Mouse (Mus musculus): Measurements from ENCODE around the gene Zfp428. TPM values are rescaled to one million over a fixed set of nuclear protein-coding genes. Genes with fewer than 3 reads are reported as not detected.
A peak's percentile ranks its signal among the peaks of the same experiment; 100 is the strongest.
"Not testable (repeated sequence)": the region's sequence is repeated elsewhere in the genome, so short reads cannot be mapped to it uniquely, and the experiment has no call there.

Gene Zfp428
- polyA plus RNA-seq, 1 experiment from 2014 or later: 201 TPM

DNA sequence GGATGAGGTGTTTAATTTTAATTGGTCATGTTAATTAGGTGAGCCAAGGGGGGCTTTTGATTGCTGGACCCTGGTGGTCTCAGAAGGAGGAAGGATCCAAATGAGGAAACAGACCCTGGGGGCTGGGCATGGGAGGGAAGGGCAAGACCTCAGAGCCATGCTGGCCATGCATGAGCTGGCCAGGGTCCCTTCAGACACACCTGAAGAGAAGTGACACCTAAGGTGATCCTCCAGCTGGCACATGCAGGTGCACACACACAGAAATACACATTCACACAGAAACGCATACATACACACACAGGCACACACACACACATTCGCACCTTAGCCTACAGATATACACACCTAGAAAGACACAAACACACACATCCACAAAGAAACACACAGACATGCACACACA is 27.1 kb upstream of the Zfp428 start:
- peak overlapping the region; percentile 76 for H3K4me2 ChIP-seq (replicated peaks)
- 0 out of 2 replicates have a peak overlapping the region, but pooled peaks have one; percentile 14 for H3K27ac ChIP-seq
- H3K9me3 ChIP-seq (ENCODE audit: control insufficient read depth, low read length): no peaks in the 10 kb centered on the region
- 0 out of 2 replicates have a peak overlapping the region, but pooled peaks have one; percentile 84 for H3K4me3 ChIP-seq (replicated peaks; ENCODE audit: low read length)
- DNase-seq (ENCODE audit: low spot score) (no peak), ATAC-seq (ENCODE audit: low FRiP score) (no peak)
- no peaks in the 10 kb centered on the region for H3K27me3 ChIP-seq (ENCODE audit: control insufficient read depth, insufficient read depth, low read length)
- no peak overlapping the region for H3K9ac ChIP-seq
- no peaks in the 10 kb centered on the region for H3K36me3 ChIP-seq (replicated peaks; ENCODE audit: control insufficient read depth, insufficient read depth)
- WGBS: 95% methylated on average over 2 of the region's 2 CpGs
- H3K4me1 ChIP-seq (replicated peaks; ENCODE audit: control insufficient read depth, insufficient read depth, low read length): peaks cover 35% of the 10 kb centered on the region

DNA sequence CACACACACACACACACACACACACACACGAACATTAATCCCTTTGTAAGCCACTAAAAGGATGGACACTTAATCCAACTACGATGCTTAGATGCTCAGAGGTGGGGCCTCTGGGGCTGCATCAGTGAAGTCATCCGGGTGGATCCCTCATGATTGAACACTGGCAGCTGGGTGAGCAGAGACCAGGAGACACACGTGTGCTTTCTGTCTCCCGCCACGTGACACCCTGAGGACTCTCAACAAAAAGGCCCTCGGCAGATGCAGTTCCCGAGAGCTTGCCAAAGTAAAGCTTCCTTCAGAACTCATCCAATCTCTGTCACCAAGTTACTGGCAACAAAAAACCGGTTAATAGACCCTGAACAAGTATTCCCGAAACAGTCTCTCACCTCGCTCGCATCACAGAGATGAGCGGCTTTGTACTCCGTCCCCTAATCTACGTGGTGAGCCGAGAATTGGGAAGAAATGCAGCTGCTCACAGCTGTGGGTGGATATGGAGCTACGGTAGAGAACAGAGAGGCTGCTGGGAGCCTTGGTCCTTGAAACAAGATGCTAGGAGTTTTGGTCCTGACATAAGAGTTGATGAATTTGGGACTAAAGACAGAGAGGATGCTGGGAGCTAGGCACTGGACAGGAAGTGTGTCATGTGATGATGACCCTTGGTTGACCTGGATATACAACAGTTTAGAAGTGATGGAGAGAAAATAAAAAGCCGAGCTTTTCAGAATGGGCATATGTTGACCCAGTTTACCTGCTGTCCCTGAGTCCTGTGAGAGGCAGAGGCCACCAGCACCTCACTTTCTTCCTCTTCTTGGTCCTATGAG is 26.5 kb upstream of the Zfp428 start:
- ATAC-seq (ENCODE audit: low FRiP score): no peak
- H3K27me3 ChIP-seq (ENCODE audit: control insufficient read depth, insufficient read depth, low read length): no peaks in the 10 kb centered on the region
- no peaks in the 10 kb centered on the region for H3K9me3 ChIP-seq (ENCODE audit: control insufficient read depth, low read length)
- no peak for DNase-seq (ENCODE audit: low spot score)
- 0 out of 2 replicates have a peak overlapping the region, but pooled peaks have one; percentile 14 for H3K27ac ChIP-seq
- peak overlapping the region; percentile 76 for H3K4me2 ChIP-seq (replicated peaks)
- no peaks in the 10 kb centered on the region for H3K36me3 ChIP-seq (replicated peaks; ENCODE audit: control insufficient read depth, insufficient read depth)
- H3K9ac ChIP-seq: peak overlapping the region; percentile 28; the same call in 1 of the 2 replicates
- 53% methylated on average over 18 of the region's 18 CpGs for WGBS
- peaks cover 42% of the 10 kb centered on the region for H3K4me1 ChIP-seq (replicated peaks; ENCODE audit: control insufficient read depth, insufficient read depth, low read length)
- H3K4me3 ChIP-seq (replicated peaks; ENCODE audit: low read length): peak overlapping the region; percentile 84

DNA sequence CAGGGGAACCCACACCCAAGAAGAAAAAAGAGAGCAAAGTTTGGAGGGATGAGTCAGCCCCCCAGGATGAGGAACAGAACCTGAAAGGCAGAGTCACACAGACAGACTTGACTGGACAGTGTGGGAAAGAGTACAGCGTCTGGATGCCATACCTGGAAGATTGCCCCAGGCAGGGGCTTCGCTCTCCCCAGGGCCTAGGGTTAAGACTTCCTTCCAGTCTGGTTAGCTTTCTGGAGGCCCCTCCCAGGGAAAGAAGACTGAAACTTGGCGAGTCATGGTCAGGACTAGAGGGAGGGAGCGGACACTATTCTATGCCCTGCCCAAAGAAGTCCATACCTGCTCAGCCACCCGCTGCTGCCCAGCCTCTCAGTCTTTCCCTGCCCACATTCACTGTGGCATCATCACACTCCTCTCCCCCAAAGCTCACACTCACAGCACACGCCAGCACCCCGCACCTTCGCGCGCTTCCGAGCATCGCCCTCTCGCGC is 25.8 kb upstream of the Zfp428 start:
- Histone ChIP-seq H3K9me3 (ENCODE audit: control insufficient read depth, low read length) (no peaks in the 10 kb centered on the region), H3K27me3 (ENCODE audit: control insufficient read depth, insufficient read depth, low read length) (no peaks in the 10 kb centered on the region), H3K4me2 (replicated peaks) (peak overlapping the region; percentile 76), H3K27ac (peak overlapping the region; percentile 86), H3K4me1 (replicated peaks; ENCODE audit: control insufficient read depth, insufficient read depth, low read length) (peaks cover 49% of the 10 kb centered on the region), H3K4me3 (replicated peaks; ENCODE audit: low read length) (peak overlapping the region; percentile 84), H3K9ac (peak overlapping the region; percentile 93), H3K36me3 (replicated peaks; ENCODE audit: control insufficient read depth, insufficient read depth) (no peaks in the 10 kb centered on the region)
- 11% methylated on average over 14 of the region's 14 CpGs for WGBS
- ATAC-seq (ENCODE audit: low FRiP score): peak; percentile 1; the same call in 1 of the 2 replicates
- no peak for DNase-seq (ENCODE audit: low spot score)

DNA sequence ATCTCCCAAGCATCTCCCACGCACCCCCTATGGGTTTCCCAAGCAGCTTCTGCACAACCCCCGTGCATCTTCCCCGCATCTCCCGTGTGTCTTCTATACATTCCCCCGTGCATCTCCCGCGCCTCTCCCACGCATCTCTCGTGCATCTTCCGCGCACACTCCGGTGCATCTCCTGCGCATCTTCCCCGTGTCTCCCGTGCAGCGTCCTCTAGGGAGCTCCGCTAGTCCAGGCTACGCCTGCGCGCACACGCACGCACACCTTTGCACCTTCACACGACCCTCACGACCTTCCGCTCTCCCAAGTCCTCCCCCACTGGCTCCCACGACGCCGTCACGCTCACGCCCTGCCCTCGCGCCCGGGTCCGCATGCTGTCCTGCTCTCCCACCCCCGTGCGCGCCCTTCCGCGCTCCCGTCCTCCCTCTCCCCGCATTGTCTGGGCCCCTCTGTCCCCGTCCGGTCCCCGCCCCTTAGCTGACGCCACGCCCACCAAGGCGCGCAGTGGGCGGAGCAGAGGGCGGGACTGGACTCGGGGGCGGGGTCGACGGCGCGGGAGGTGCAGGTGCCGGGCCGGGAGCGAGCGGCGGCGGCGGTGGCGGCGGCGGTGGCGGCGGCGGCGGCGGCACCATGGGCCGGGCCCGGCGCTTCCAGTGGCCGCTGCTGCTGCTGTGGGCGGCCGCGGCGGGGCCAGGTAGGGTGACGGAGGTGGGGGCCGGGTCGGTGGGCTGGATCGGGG is 25.2 kb upstream of the Zfp428 start, which contains the start of gene Cadm4:
TSS of gene Cadm4 (plus strand) at position 550 of the 734 bp plus-strand sequence.
- under 1% methylated on average over 56 of the region's 83 CpGs for WGBS
- peaks cover 54% of the 10 kb centered on the region for H3K4me1 ChIP-seq (replicated peaks; ENCODE audit: control insufficient read depth, insufficient read depth, low read length)
- H3K9me3 ChIP-seq (ENCODE audit: control insufficient read depth, low read length): no peaks in the 10 kb centered on the region
- H3K4me3 ChIP-seq (replicated peaks; ENCODE audit: low read length): peak within 1 kb of the TSS; percentile 84
- no peaks in the 10 kb centered on the region for H3K36me3 ChIP-seq (replicated peaks; ENCODE audit: control insufficient read depth, insufficient read depth)
- DNase-seq (ENCODE audit: low spot score): peak; percentile 91
- peak; percentile 86 for ATAC-seq (ENCODE audit: low FRiP score)
- H3K4me2 ChIP-seq (replicated peaks): peak within 1 kb of the TSS; percentile 76
- peak within 1 kb of the TSS; percentile 93 for H3K9ac ChIP-seq
- no peaks in the 10 kb centered on the region for H3K27me3 ChIP-seq (ENCODE audit: control insufficient read depth, insufficient read depth, low read length)
- H3K27ac ChIP-seq: peak within 1 kb of the TSS; percentile 86

DNA sequence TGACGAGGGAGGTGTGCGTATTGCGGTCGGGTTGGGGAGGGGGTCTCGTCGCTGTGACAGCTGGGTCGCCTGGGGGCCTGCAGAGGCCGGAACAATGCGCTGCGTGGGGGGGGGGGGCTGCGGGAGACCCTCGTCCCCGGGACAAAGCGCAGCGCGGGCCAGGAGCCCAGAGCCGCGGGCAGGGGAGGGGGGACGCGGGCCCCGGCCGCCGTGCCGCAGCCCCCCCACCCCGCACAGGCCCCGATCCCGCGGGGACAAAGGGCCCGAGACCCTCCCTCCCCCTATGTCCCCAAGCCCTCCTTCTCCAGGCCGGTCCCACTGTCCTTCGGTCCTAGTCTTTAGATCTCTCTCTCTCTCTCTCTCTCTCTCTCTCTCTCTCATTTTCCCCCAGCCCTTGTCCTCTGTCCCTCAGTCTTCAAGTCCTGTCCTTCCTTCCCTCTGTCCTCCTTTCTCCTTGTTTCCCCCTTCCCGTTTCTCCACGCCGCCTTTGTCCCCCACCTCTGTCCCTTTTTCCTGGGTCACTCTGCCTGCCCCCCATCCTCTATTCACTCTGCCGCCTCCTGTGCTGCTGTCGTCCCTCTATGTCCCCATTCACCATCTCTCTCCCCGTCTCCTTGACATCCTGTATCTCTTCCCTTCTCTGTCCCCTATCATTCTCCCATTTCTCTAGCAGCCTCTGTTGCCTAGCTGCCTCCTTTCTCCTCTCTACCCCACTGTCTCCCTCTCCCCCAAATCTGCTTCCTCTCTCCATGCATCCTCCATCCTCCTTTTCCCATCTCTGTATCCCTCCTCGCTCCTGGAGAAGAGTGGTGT is 24.4 kb upstream of the Zfp428 start:
- peak overlapping the region; percentile 93 for H3K9ac ChIP-seq
- peak overlapping the region; percentile 86 for H3K27ac ChIP-seq
- peaks cover 62% of the 10 kb centered on the region for H3K4me1 ChIP-seq (replicated peaks; ENCODE audit: control insufficient read depth, insufficient read depth, low read length)
- H3K9me3 ChIP-seq (ENCODE audit: control insufficient read depth, low read length): no peaks in the 10 kb centered on the region
- WGBS: under 1% methylated on average over 15 of the region's 38 CpGs
- peak; percentile 48 for ATAC-seq (ENCODE audit: low FRiP score)
- no peak for DNase-seq (ENCODE audit: low spot score)
- peak overlapping the region; percentile 84 for H3K4me3 ChIP-seq (replicated peaks; ENCODE audit: low read length)
- no peaks in the 10 kb centered on the region for H3K27me3 ChIP-seq (ENCODE audit: control insufficient read depth, insufficient read depth, low read length)
- H3K36me3 ChIP-seq (replicated peaks; ENCODE audit: control insufficient read depth, insufficient read depth): no peaks in the 10 kb centered on the region
- H3K4me2 ChIP-seq (replicated peaks): peak overlapping the region; percentile 76

DNA sequence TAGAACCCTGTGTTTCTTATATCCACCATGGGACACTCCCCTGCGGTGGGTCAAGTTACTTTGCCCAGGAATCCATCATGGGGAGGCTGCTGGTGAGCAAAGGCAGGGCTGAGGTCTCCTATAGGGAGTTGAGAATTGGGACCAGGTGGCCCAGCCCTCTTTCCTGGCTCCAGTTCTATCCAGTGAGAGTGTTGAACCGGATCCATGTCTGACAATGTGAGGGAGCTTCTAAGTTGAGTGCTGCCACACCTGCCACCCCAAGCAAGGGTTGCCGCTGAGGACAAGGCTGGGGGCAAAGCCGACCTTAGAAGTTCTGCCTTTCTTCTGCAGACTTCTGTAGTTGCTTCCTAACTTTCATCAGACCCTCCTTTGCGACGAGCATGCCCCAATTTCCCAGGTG is 23.5 kb upstream of the Zfp428 start:
- H3K36me3 ChIP-seq (replicated peaks; ENCODE audit: control insufficient read depth, insufficient read depth); ATAC-seq (ENCODE audit: low FRiP score); H3K9me3 ChIP-seq (ENCODE audit: control insufficient read depth, low read length); DNase-seq (ENCODE audit: low spot score); H3K27me3 ChIP-seq (ENCODE audit: control insufficient read depth, insufficient read depth, low read length); H3K27ac ChIP-seq: not testable (repeated sequence)
- Histone ChIP-seq H3K4me2 (replicated peaks) (peak overlapping the region; percentile 76), H3K4me1 (replicated peaks; ENCODE audit: control insufficient read depth, insufficient read depth, low read length) (peaks cover 65% of the 10 kb centered on the region), H3K9ac (peak overlapping the region; percentile 93), H3K4me3 (replicated peaks; ENCODE audit: low read length) (peak overlapping the region; percentile 84)
- 50% methylated on average over 6 of the region's 6 CpGs for WGBS

DNA sequence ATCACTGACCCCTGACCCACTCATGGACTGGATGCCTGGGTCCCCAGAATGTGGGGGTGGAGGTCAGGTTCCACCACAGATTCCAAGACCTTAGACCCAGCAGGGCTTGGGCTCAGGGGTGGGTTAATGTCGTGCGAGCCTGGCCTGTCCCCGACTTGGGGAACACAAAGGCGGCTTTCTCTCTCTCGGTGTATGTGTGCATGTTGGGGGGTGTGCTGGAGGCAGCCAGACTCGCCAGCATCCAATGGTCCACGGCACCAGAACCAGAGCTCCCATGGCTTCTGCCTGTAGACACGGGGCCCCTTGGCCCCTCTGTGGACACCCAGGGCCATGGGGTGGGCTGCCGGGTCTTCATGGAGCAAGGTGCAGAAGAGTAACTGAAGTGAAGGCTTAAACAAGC is 21.3 kb upstream of the Zfp428 start:
- Histone ChIP-seq H3K9me3 (ENCODE audit: control insufficient read depth, low read length) (no peaks in the 10 kb centered on the region), H3K4me2 (replicated peaks) (peak overlapping the region; percentile 76), H3K27me3 (ENCODE audit: control insufficient read depth, insufficient read depth, low read length) (no peaks in the 10 kb centered on the region), H3K4me3 (replicated peaks; ENCODE audit: low read length) (peak overlapping the region; percentile 20), H3K9ac (peak overlapping the region; percentile 52), H3K27ac (peak overlapping the region; percentile 77), H3K4me1 (replicated peaks; ENCODE audit: control insufficient read depth, insufficient read depth, low read length) (peaks cover 56% of the 10 kb centered on the region), H3K36me3 (replicated peaks; ENCODE audit: control insufficient read depth, insufficient read depth) (peaks cover 15% of the 10 kb centered on the region; the same call in 1 of the 2 replicates)
- no peak for ATAC-seq (ENCODE audit: low FRiP score)
- DNase-seq (ENCODE audit: low spot score): no peak
- 75% methylated on average over 9 of the region's 9 CpGs for WGBS

GRCm38 (mm10) chr7:24486654-24487130 is 20.1 kb upstream of the Zfp428 start:
- 37% methylated on average over 9 of the region's 9 CpGs for WGBS
- peaks cover 49% of the 10 kb centered on the region for H3K4me1 ChIP-seq (replicated peaks; ENCODE audit: control insufficient read depth, insufficient read depth, low read length)

More at GRCm38 (mm10) chr7:24486654-24487130, 20.1 kb upstream of the Zfp428 start:
- DNase-seq (ENCODE audit: low spot score) (no peak), ATAC-seq (ENCODE audit: low FRiP score) (peak; percentile 49)
- peaks cover 19% of the 10 kb centered on the region for H3K36me3 ChIP-seq (replicated peaks; ENCODE audit: control insufficient read depth, insufficient read depth)
- H3K9me3 ChIP-seq (ENCODE audit: control insufficient read depth, low read length): no peaks in the 10 kb centered on the region
- H3K9ac ChIP-seq: peak overlapping the region; percentile 52; the same call in 1 of the 2 replicates
- H3K27ac ChIP-seq: peak overlapping the region; percentile 77
- peak overlapping the region; percentile 76 for H3K4me2 ChIP-seq (replicated peaks)
- H3K4me3 ChIP-seq (replicated peaks; ENCODE audit: low read length): peak overlapping the region; percentile 20
- H3K27me3 ChIP-seq (ENCODE audit: control insufficient read depth, insufficient read depth, low read length): no peaks in the 10 kb centered on the region

All from hindbrain, embryonic 14.5 days (tissue).